Mouse (Mus musculus): Measurements from ENCODE around the gene Synj2. TPM values are rescaled to one million over a fixed set of nuclear protein-coding genes. Genes with fewer than 3 reads are reported as not detected.

The Synj2 gene
- polyA plus RNA-seq, 1 experiment = 3.1 TPM

DNA sequence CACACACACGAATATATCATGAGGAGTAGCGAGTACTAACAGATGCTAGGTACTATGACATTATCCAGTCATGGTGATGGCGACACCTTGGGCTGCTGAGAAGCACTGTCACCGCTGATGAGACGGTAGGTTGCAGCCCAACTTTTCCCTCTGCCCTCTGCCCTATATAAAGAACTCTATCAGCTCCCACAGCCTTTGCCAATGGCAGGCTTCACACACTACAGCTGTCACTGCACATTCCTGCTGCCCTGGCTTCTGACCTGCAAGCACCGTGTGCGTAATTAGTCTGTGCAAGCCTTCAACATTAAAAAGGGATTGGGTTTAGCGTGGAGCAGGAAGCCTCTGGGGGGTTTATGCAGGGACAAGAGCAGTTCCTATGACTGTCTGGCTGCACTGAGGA lies 121.7 kb downstream of the Synj2 start:
- WGBS = 88% methylated on average over 8 of the region's 8 CpGs

DNA sequence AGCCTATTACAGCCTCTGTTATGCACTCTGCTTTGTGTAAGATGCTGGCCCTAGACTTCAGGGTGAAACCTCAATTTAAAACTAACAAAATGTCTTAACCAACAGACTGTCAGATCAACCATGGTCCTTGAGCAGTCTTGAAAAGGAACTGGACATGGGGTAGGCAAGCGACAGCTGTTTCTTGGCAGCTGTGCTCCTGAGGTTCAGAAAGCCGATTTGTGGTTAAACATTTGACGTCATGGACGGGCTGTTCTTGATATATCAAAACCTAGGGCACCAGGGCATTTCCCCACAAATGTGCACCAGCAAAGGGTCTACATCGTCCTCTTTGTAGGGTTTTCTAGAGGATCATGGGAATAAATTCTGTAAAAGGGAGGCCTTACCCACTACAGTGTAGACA lies 122.5 kb downstream of the Synj2 start:
- TF ChIP-seq CTCF (IDR thresholded peaks at IDR 0.05; ENCODE audit: control insufficient read depth, insufficient read depth, low read length) = no peak
- no peak for TF ChIP-seq POLR2A (IDR thresholded peaks at IDR 0.05; ENCODE audit: borderline replicate concordance, control insufficient read depth, low read depth, low read length)
- no peak overlapping the region for H3K27ac ChIP-seq (ENCODE audit: control insufficient read depth, insufficient read depth, low read depth, low read length, poor library complexity)
- 59% methylated on average over 5 of the region's 5 CpGs for WGBS
- no peak overlapping the region for H3K4me3 ChIP-seq (replicated peaks; ENCODE audit: control insufficient read depth, low read depth, low read length)
- H3K4me1 ChIP-seq (ENCODE audit: control insufficient read depth, insufficient read depth, low read length) = no peaks in the 10 kb centered on the region; the same call in 1 of the 2 replicates

More for the DNA sequence above, 121.7 kb downstream of the Synj2 start:
- H3K4me3 ChIP-seq (replicated peaks; ENCODE audit: control insufficient read depth, low read depth, low read length) = no peak overlapping the region
- no peak overlapping the region for H3K27ac ChIP-seq (ENCODE audit: control insufficient read depth, insufficient read depth, low read depth, low read length, poor library complexity)
- no peak for TF ChIP-seq POLR2A (IDR thresholded peaks at IDR 0.05; ENCODE audit: borderline replicate concordance, control insufficient read depth, low read depth, low read length)
- TF ChIP-seq CTCF (IDR thresholded peaks at IDR 0.05; ENCODE audit: control insufficient read depth, insufficient read depth, low read length) = no peak
- H3K4me1 ChIP-seq (ENCODE audit: control insufficient read depth, insufficient read depth, low read length) = no peaks in the 10 kb centered on the region; the same call in 1 of the 2 replicates

- TF ChIP-seq CTCF (IDR thresholded peaks at IDR 0.05; ENCODE audit: control insufficient read depth, insufficient read depth, low read length) = no peak
- no peak overlapping the region for H3K4me3 ChIP-seq (replicated peaks; ENCODE audit: control insufficient read depth, low read depth, low read length)
- H3K4me1 ChIP-seq (ENCODE audit: control insufficient read depth, insufficient read depth, low read length) = no peaks in the 10 kb centered on the region; the same call in 1 of the 2 replicates
- WGBS = 85% methylated on average over 2 of the region's 2 CpGs
- H3K27ac ChIP-seq (ENCODE audit: control insufficient read depth, insufficient read depth, low read depth, low read length, poor library complexity) = no peak overlapping the region
Observed at GRCm38 (mm10) chr17:6066021-6066420, 124.9 kb downstream of the Synj2 start.

GRCm38 (mm10) chr17:6067613-6068012 lies 126.5 kb downstream of the Synj2 start:
- no peak for TF ChIP-seq CTCF (IDR thresholded peaks at IDR 0.05; ENCODE audit: control insufficient read depth, insufficient read depth, low read length)
- TF ChIP-seq POLR2A (IDR thresholded peaks at IDR 0.05; ENCODE audit: borderline replicate concordance, control insufficient read depth, low read depth, low read length) = no peak
- 93% methylated on average over 7 of the region's 7 CpGs for WGBS
- no peak overlapping the region for H3K4me3 ChIP-seq (replicated peaks; ENCODE audit: control insufficient read depth, low read depth, low read length)

GRCm38 (mm10) chr17:6069866-6070265 lies 128.8 kb downstream of the Synj2 start:
- TF ChIP-seq CTCF (IDR thresholded peaks at IDR 0.05; ENCODE audit: control insufficient read depth, insufficient read depth, low read length) = no peak
- TF ChIP-seq POLR2A (IDR thresholded peaks at IDR 0.05; ENCODE audit: borderline replicate concordance, control insufficient read depth, low read depth, low read length) = no peak
- 86% methylated on average over 6 of the region's 6 CpGs for WGBS
- H3K4me3 ChIP-seq (replicated peaks; ENCODE audit: control insufficient read depth, low read depth, low read length) = no peak overlapping the region
- no peak overlapping the region for H3K27ac ChIP-seq (ENCODE audit: control insufficient read depth, insufficient read depth, low read depth, low read length, poor library complexity)
- no peaks in the 10 kb centered on the region; the same call in 1 of the 2 replicates for H3K4me1 ChIP-seq (ENCODE audit: control insufficient read depth, insufficient read depth, low read length)

More at GRCm38 (mm10) chr17:6067613-6068012, 126.5 kb downstream of the Synj2 start:
- no peak overlapping the region for H3K27ac ChIP-seq (ENCODE audit: control insufficient read depth, insufficient read depth, low read depth, low read length, poor library complexity)
- H3K4me1 ChIP-seq (ENCODE audit: control insufficient read depth, insufficient read depth, low read length) = no peaks in the 10 kb centered on the region; the same call in 1 of the 2 replicates

DNA sequence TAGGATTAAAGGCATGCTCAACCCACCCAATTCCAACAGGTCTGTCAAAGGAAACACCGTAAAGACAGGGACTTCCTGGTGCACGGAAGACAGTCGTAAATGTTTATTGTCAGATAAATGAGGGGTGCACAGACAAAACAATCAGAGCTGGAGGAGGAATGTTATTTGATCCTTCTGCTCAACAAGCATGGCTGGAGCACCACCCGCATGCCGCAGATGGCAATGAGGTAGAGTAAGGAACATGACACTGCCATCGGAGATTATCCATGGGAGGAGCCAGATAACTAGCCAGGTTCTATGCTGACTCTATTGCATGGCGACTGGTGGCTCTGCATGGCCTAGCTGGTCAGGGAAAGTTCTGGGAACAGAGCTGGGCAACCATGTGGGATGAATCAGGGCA lies 132.3 kb downstream of the Synj2 start:
- TF ChIP-seq POLR2A (IDR thresholded peaks at IDR 0.05; ENCODE audit: borderline replicate concordance, control insufficient read depth, low read depth, low read length) (no peak), CTCF (IDR thresholded peaks at IDR 0.05; ENCODE audit: control insufficient read depth, insufficient read depth, low read length) (no peak)
- H3K4me3 ChIP-seq (replicated peaks; ENCODE audit: control insufficient read depth, low read depth, low read length) = no peak overlapping the region
- WGBS = 86% methylated on average over 7 of the region's 7 CpGs
- no peak overlapping the region for H3K27ac ChIP-seq (ENCODE audit: control insufficient read depth, insufficient read depth, low read depth, low read length, poor library complexity)
- H3K4me1 ChIP-seq (ENCODE audit: control insufficient read depth, insufficient read depth, low read length) = no peaks in the 10 kb centered on the region; the same call in 1 of the 2 replicates

- Histone ChIP-seq H3K4me1 (ENCODE audit: control insufficient read depth, insufficient read depth, low read length) (peaks cover 2% of the 10 kb centered on the region; the same call in 1 of the 2 replicates), H3K27ac (ENCODE audit: control insufficient read depth, insufficient read depth, low read depth, low read length, poor library complexity) (peak within 1 kb of the TSS; percentile 90), H3K4me3 (replicated peaks; ENCODE audit: control insufficient read depth, low read depth, low read length) (peak within 1 kb of the TSS; percentile 93)
- under 1% methylated on average over 70 of the region's 70 CpGs for WGBS
- TF ChIP-seq CTCF (IDR thresholded peaks at IDR 0.05; ENCODE audit: control insufficient read depth, insufficient read depth, low read length) (peak; percentile 13; the same call in 1 of the 2 replicates), POLR2A (IDR thresholded peaks at IDR 0.05; ENCODE audit: borderline replicate concordance, control insufficient read depth, low read depth, low read length) (peak; percentile 84; the same call in 1 of the 2 replicates)
Observed at GRCm38 (mm10) chr17:6079287-6080122, 138.4 kb downstream of the Synj2 start, which contains the start of the genes Serac1 and Gtf2h5. TSS of gene Serac1 (minus strand) at chr17:6079741. TSS of gene Gtf2h5 (plus strand) at chr17:6079786.

- Histone ChIP-seq H3K27ac (ENCODE audit: control insufficient read depth, insufficient read depth, low read depth, low read length, poor library complexity) (no peak overlapping the region), H3K4me1 (ENCODE audit: control insufficient read depth, insufficient read depth, low read length) (peaks cover 2% of the 10 kb centered on the region; the same call in 1 of the 2 replicates), H3K4me3 (replicated peaks; ENCODE audit: control insufficient read depth, low read depth, low read length) (no peak overlapping the region)
- TF ChIP-seq POLR2A (IDR thresholded peaks at IDR 0.05; ENCODE audit: borderline replicate concordance, control insufficient read depth, low read depth, low read length) (no peak), CTCF (IDR thresholded peaks at IDR 0.05; ENCODE audit: control insufficient read depth, insufficient read depth, low read length) (no peak)
- 83% methylated on average over 5 of the region's 5 CpGs for WGBS
Observed at GRCm38 (mm10) chr17:6083323-6083890, 142.3 kb downstream of the Synj2 start.

Data from bone marrow, adult 2 months (tissue).